Mouse (Mus musculus): ENCODE data around the gene Napb. TPM values are rescaled to one million over a fixed set of nuclear protein-coding genes. Genes with fewer than 3 reads are reported as not detected.

The Napb gene
- polyA plus RNA-seq (2015; fragmentation: Illumina TruSeq; extraction: RNeasy Lipid Tissue Mini Kit (QIAGEN cat#74804); ENCODE audit: insufficient read depth, low replicate concordance), result 0.97 TPM

GRCm38 (mm10) chr2:148732327-148733000, at the start of gene Napb:
Napb (minus strand) TSS chr2:148732467.

GRCm38 (mm10) chr2:148781709-148782108, 49.4 kb upstream of the Napb start, which contains the start of gene 8030411F24Rik:
8030411F24Rik (plus strand) TSS chr2:148782009.

DNA sequence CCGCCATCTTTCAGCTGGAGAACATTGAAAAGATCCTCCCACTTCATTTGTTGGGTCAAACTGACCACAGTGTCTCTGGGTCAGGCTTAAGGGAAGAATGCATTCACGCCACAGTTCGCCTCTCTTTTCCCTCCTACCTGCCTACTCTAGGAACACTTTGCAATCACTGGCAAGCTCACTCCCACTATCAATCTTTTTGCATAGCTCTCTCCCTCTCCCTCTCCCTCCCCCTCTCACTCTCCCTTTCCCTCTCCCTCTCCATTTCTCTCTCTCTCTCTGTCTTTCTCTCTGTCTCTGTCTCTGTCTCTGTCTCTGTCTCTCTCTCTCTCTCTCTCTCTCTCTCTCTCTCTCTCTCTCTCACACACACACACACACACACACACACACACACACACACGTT, 39.1 kb upstream of the Napb start, which contains the start of gene Cst11:
Gene Cst11 (minus strand): TSS at position 101 of the 400 bp plus-strand sequence.

GRCm38 (mm10) chr2:148750058-148750457, 17.8 kb upstream of the Napb start, which contains the start of gene Cstl1:
Cstl1 (plus strand) TSS chr2:148750358.

GRCm38 (mm10) chr2:148680775-148681291, 51.4 kb downstream of the Napb start, which contains the start of gene Gzf1:
Gzf1 (plus strand) TSS chr2:148681023.

DNA sequence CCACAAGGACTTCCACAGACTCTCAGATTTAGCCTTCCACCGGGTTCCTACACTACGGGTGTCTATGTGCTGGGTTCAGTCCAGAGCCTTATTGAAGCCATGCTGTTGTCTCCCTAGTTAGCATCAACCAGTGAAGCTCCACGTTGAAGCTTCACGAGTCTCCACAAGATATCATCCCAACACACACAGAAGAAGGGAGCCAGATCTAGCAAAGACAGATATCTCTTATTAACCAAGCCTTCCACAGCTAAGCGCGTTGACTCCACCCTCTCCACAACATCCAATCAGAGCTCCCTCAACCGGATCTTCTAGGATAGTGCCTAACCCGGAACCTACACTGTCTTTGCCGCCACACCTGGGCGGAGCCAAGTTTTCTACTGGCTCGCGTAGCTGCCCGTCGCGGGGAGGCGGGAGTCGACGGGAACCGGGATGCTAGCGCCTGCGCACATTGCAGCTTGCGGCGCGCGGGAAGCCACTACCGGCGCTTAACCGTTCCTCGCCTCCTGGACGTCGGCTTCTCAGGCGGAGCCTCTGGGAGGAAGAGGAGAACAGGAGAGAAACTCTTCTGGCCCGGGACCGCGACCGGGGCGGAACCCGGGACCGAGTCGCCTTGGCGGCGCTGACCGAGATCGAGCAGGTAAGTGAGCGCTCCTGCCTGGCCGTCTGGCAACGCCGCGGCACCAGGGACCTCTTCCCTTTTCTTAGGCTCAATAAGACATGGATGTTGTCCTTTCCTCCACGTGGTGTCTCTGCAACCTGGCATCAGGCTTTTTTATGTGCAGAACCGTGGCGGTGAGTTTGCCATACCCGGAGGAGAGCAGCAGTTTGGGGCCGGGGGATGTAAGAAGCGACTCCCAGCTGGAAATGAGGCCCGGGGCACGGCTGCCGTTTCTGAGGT, 59.8 kb downstream of the Napb start, which contains the start of gene Nxt1:
Gene Nxt1 (plus strand): TSS at position 403 of the 898 bp plus-strand sequence.

Other genes starting within 250 kb of the Napb start
- 25.6 TPM for gene Nxt1, start 59.9 kb downstream of the Napb start, polyA plus RNA-seq (2015; fragmentation: Illumina TruSeq; extraction: RNeasy Lipid Tissue Mini Kit (QIAGEN cat#74804); ENCODE audit: insufficient read depth, low replicate concordance)
- gene Gzf1, start 51.4 kb downstream of the Napb start, polyA plus RNA-seq (2015; fragmentation: Illumina TruSeq; extraction: RNeasy Lipid Tissue Mini Kit (QIAGEN cat#74804); ENCODE audit: insufficient read depth, low replicate concordance), result 17.3 TPM
- gene Cstl1, start 17.9 kb upstream of the Napb start, polyA plus RNA-seq (2015; fragmentation: Illumina TruSeq; extraction: RNeasy Lipid Tissue Mini Kit (QIAGEN cat#74804); ENCODE audit: insufficient read depth, low replicate concordance), result not detected
- gene Cst11, start 39.0 kb upstream of the Napb start, polyA plus RNA-seq (2015; fragmentation: Illumina TruSeq; extraction: RNeasy Lipid Tissue Mini Kit (QIAGEN cat#74804); ENCODE audit: insufficient read depth, low replicate concordance), result not detected
- not detected for gene 8030411F24Rik, start 49.5 kb upstream of the Napb start, polyA plus RNA-seq (2015; fragmentation: Illumina TruSeq; extraction: RNeasy Lipid Tissue Mini Kit (QIAGEN cat#74804); ENCODE audit: insufficient read depth, low replicate concordance)
- gene Cst12, start 56.9 kb upstream of the Napb start, polyA plus RNA-seq (2015; fragmentation: Illumina TruSeq; extraction: RNeasy Lipid Tissue Mini Kit (QIAGEN cat#74804); ENCODE audit: insufficient read depth, low replicate concordance), result not detected
- gene Cst8, start 66.3 kb upstream of the Napb start, polyA plus RNA-seq (2015; fragmentation: Illumina TruSeq; extraction: RNeasy Lipid Tissue Mini Kit (QIAGEN cat#74804); ENCODE audit: insufficient read depth, low replicate concordance), result not detected
- not detected for gene Cst13, start 87.6 kb upstream of the Napb start, polyA plus RNA-seq (2015; fragmentation: Illumina TruSeq; extraction: RNeasy Lipid Tissue Mini Kit (QIAGEN cat#74804); ENCODE audit: insufficient read depth, low replicate concordance)
- gene Cst9, start 102.7 kb upstream of the Napb start, polyA plus RNA-seq (2015; fragmentation: Illumina TruSeq; extraction: RNeasy Lipid Tissue Mini Kit (QIAGEN cat#74804); ENCODE audit: insufficient read depth, low replicate concordance), result not detected
- gene 9230104L09Rik, start 132.6 kb upstream of the Napb start, polyA plus RNA-seq (2015; fragmentation: Illumina TruSeq; extraction: RNeasy Lipid Tissue Mini Kit (QIAGEN cat#74804); ENCODE audit: insufficient read depth, low replicate concordance), result not detected
- gene Cst3, start 143.2 kb upstream of the Napb start, polyA plus RNA-seq (2015; fragmentation: Illumina TruSeq; extraction: RNeasy Lipid Tissue Mini Kit (QIAGEN cat#74804); ENCODE audit: insufficient read depth, low replicate concordance), result 519 TPM